Mouse (Mus musculus): Measurements from ENCODE around the gene Afdn. TPM values are rescaled to one million over a fixed set of nuclear protein-coding genes. Genes with fewer than 3 reads are reported as not detected.
"Not testable (repeated sequence)": the region's sequence is repeated elsewhere in the genome, so short reads cannot be mapped to it uniquely, and the experiment has no call there.

The Afdn gene
- total RNA-seq, 2 experiments from 2014 or later, result 101 to 105 TPM

DNA sequence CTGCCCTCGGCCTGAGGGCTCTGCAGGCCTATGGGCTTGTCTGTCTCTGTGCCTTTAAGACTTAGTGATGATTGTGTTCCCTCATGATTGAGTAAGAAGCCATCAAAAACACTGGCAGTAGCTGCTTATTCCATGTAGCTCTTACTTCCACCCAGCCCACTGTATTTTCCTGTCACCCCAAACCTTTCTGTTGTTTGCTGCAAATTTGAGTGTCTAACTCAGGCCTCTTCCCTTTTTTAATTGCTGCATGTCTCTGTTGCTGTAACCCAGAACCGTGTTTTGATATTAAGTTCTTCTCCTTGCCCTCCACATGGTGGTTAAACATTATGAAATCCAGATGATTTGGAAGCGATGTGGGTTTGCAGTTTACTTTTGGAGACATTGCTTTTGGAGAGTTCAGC is 106.6 kb downstream of the Afdn start:
- no peak for DNase-seq (ENCODE audit: low spot score in 2 of 2)

DNA sequence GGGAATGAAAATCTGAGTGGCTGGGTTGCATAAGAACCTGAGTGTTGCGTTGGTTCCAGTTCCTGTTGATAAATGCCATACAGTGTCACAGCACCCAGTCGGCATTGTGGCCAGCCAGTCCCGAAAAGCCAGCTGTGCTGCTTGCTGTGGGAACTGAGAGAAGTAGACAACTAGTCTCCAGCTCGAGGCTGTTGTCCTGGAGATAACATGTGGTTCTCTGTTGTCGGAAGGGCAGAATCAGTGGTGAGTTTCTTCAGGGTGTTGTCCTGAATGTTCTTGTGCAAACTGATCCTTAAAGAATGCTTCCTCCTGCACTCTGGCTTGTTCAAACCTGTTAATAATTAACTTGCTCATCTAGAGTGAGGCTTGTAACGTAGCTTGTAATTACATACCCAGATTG is 107.1 kb downstream of the Afdn start:
- no peak for DNase-seq (ENCODE audit: low spot score in 2 of 2)

DNA sequence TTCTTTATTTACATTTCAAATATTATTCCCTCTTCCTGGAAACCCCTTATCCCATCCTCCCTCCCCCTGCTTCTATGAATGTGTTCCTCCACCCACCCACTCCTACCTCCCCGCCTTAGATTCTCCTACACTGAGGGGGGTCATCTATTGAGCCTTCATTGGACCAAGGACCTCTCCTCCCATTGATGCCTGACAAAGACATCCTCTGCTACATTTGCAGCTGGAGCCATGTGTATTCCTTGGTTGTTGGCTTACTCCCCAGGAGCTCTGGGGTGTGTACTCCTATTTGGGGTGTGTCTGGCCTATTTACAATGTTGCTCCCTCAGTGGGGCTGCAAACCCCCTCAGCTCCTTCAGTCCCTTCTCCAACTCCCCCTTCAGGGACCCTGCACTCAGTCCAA is 109.9 kb downstream of the Afdn start:
- DNase-seq (ENCODE audit: low spot score in 2 of 2), result no peak

DNA sequence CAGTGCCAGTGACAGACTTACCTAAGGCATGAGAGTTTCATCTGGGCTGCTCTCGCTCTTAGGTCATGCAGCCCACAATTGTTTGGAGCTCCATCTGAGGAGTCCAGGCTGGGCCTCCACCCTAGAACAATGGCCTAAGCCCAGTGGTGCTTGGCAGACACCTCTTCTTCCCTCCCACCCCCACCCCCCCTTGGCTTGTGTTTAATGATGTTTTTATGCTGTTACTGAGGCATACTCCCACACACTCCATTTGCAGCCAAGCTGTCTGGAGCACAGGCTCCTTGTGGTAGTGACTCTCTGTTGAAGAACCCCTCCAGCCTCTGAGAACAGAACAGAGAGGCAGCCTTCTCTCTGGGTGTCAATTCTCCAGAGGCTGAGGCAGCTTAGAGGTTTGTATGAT is 113.9 kb downstream of the Afdn start:
- peak in 1 of 2 experiments; percentile 67 for DNase-seq (ENCODE audit: low spot score in 2 of 2)

DNA sequence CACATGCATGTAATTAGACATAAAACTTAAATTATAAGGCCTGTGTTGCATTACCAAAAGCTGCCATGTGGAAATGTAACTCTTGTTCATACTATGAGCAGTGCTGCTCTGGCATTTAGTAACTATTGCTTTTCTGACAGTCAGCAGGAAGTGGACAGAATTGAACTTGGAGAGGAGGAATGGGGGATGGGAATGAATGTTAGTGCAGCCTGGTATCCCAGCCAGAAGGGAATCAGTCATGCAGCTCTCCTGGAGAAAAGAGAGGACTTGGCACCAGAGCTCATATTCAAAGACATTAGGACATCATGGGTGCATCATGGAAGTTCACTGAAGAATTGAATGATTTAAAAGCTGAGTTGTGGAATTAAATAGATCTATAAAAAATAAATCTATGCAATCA is 117.1 kb downstream of the Afdn start:
- no peak for DNase-seq (ENCODE audit: low spot score in 2 of 2)

DNA sequence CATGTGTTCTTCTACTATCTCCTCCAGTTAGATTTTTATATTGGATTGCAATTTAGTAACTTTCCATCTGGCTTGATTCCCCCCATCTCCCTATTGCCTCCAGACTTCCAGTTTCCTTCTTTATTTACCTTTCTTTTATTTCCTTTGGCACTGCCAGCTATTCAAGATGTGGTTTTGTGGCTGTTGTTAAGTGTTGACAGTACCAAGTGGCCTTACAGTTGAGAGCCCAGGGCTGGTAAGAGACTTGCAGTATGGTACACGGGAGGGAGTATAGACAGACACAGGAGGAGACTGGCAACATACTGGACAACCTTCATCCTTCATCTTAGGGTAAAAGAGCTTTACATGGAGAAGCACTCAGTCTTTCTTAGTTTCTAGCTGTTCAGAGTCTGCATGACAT is 119.4 kb downstream of the Afdn start:
- no peak for DNase-seq (ENCODE audit: low spot score in 2 of 2)

DNA sequence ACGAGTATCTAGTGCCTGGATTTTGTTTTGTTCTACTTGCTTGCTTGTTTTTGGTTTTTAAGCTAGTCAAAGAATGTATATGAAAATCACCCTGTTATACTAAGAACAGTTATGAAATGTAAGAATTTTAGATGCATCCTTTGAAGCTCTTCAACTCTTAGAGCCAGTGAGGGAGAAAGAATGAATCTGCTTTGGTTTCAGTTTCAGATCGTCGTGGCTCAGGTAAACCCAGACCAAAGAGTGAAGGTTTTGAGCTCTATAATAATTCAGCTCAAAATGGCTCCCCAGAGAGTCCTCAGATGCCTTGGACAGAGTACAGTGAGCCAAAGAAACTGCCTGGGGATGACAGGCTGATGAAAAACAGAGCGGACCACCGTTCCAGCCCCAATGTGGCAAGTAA is 123.2 kb downstream of the Afdn start:
- no peak for DNase-seq (ENCODE audit: low spot score in 2 of 2)

DNA sequence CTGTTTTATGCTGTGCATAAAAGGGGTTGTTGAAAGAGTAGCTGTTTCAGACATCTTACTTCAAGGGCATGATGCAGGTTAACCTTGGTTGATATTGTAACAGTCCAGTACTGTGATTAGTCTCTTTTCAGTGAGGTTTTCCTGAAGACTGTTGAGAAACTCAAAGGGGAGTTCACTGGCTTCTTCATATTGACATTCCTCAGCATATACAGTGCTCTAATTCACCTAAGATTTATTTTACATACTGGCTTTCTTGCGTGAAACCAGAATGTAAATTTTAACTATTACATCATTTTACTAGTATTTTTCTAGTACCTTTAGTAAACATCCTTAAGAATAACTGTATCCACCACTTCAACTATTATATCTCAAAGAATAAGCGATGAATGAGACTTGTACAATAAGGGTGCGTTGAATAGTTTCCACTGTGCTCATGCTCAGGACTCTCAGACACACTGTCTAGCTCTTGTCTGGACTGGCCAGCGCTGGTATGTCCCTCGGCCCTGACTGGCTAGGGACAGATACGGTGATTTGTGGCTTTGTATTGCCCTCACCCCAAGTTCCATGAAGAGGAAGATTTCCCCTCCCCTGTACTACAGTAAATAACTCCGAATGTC is 129.6 kb downstream of the Afdn start:
- DNase-seq (ENCODE audit: low spot score in 2 of 2), result no peak

DNA sequence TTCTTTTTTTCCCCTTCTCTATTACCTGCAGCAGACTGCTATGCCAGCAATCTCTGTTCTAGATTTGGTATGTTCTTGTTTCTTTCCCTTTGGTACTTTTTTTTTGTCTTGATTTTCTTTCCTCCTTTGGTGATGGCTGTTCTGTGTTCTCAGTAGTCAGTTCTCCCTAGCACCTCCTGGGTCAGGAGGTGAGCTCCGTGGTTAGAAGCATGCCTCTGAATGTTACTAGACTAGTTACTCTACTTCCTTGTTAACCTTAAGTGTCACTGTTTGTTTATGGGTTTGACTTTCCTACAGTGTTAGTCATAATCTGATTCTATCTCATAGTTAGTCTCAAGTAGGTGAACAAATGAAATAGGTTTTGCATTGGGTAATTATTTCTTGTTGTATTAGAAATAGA is 130.6 kb downstream of the Afdn start:
- DNase-seq (ENCODE audit: low spot score in 2 of 2), result no peak

DNA sequence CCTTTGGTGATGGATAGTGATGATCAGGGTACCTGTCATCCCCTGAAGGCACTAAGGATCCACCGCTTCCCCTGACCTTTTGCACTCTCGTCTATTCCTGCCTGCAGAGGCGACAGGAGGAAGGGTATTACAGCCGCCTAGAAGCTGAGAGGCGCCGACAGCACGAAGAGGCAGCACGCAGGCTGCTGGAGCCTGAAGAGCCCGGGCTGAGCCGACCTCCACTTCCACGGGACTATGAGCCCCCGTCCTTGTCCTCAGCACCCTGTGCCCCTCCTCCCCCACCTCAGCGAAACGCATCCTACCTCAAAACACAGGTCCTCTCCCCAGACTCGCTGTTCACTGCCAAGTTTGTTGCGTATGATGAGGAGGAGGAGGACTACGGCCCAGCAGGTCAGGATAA is 138.5 kb downstream of the Afdn start:
- no peak for DNase-seq (ENCODE audit: low spot score in 2 of 2)

DNA sequence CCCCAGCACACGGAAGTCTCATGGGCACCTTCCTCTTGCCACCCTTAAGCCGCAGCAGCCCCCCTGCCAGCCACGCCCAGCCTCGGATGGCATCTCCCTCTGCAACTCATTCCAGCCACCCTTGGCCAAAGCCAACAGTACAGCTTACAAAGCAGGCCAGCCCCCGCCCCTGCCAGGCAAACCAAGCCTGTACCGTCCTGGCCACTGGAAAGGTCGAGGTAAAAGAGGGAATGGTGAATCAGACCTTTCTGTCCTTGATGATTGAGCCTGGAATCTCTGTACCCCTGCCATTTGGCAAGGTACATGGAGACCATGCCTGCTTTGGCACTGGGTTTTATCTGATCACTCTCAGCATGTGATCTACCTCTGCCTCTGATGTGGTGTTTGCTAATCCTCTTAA is 138.9 kb downstream of the Afdn start:
- DNase-seq (ENCODE audit: low spot score in 2 of 2), result no peak

DNA sequence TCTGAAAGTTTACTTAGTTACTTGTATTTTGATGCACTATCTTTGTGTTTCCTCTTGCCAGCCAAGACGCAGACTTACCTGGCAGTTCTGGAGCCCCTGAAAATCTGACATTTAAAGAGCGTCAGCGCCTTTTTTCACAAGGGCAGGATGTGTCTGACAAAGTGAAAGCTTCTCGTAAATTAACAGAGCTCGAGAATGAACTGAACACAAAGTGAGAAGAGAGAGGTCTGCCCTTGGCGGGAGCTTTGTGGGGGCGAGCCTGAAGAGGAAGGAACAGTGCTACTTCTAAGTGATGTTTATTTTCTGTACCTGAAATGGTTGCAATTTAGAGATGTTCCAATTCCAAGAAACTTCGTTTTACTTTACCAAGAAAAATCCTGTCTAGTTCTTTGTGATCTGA is 143.5 kb downstream of the Afdn start:
- DNase-seq (ENCODE audit: low spot score in 2 of 2), result no peak

DNA sequence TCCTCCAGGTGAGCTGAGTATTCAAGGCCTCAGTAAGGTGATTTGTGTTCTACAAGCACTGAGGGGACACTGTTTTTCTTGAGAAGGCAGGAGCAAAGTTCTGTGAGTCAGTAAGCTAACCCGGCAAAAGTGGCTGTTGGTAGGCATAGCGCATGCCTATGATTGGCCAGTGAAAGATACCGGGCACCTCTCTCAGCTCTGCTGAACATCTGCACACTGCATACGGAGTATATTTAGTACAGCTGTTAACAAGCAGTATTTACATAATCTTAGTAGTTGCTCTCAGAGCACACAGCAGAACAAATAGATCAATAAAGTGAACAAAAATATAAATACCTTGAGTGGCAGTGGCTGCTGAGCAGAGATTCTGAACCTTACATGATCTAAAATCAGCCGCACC is 146.7 kb downstream of the Afdn start:
- DNase-seq (ENCODE audit: low spot score in 2 of 2), result no peak

DNA sequence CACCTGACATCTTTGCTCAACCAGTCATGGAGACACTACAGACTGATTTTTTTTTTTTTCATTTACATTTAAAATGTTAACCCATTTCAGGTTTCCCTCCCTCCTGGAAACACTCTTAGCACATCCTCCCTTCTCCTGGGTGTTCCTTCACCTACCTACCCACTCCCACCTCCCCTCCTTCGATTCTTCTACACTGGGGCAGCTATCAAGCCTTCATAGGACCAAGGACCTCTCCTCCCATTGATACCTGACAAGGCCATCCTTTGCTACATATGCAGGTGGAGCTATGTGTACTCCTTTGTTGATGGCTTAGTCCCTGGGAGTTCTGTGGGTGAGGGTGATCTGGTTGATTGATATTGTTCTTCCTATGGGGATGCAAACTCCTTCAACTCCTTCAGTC is 147.3 kb downstream of the Afdn start:
- DNase-seq (ENCODE audit: low spot score in 2 of 2), result no peak

DNA sequence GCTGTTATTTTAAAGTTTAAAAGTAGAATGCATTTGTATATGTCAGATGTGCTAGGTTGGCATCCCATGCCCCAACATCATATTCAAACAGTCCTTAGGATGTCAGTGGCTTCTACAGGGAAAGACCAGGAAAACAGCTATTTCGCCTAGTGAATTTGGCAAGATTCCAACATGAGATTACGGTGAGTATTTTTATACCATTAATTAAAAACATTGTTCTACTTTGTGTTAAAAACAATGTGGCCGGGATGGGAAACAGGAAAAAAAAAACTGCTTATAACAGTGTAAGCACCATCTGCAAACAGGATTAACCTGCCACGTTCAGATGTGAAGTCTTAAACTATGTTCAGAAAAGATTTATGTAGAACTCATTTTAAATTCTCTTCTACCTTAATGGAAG is 153.6 kb downstream of the Afdn start:
- no peak for DNase-seq (ENCODE audit: low spot score in 2 of 2)

DNA sequence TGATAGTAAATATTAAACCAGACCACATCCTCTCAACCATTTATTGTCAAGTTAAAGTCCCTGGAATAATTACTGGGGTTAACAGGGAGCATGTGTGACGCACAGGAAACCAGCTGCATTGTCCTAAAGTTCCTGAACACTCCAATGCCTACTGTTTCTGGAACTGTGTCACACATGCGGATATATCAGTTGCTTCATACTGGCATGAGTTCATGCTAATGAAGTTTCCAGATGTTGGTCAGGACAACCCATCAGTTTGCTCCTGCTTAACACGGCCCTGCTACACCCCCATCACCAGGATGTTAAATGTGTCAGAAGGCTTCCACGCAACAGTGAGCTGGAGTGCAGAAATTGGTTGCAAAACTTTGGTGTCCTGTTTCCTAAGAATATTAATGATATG is 154.2 kb downstream of the Afdn start:
- DNase-seq (ENCODE audit: low spot score in 2 of 2), result no peak

DNA sequence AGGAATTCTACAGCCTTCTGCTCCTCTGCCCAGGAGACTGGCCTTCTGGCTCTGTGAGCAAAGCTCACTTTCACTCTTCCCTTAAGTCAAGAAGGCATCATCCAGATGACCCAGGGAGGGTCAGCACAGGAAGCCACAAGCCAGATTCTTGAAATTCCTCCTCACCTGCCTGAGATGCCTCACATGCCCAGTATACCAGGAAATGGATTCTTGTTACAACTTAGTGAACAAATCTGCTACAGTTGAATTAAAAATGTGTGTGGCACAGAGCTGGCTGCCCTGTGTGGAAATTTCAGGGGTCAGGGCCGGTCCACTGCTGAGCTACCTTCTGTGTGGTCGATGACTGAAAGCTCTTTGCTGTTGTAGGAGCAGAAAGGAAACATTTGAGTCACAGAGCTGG is 160.4 kb downstream of the Afdn start:
- no peak for DNase-seq (ENCODE audit: low spot score in 2 of 2)

DNA sequence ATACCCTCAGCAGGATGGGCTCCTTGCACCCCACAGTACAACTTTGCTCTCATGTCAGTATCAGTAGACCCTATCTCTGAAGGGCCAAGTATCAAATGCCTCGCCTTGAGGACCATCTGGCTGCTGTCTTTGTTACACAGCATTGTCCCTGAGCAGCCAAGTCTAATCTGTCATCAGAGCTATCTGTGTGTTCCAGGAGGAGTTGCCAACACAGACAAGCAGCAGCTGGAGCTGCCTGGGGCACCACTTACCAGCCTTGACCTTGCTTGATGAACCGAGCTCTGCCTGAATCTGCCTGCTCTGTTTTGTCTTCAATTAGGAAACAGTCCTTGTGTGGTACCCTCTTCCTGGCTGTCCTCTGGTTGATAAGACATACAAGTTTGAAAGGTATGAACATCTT is 163.1 kb downstream of the Afdn start:
- DNase-seq (ENCODE audit: low spot score in 2 of 2), result no peak

DNA sequence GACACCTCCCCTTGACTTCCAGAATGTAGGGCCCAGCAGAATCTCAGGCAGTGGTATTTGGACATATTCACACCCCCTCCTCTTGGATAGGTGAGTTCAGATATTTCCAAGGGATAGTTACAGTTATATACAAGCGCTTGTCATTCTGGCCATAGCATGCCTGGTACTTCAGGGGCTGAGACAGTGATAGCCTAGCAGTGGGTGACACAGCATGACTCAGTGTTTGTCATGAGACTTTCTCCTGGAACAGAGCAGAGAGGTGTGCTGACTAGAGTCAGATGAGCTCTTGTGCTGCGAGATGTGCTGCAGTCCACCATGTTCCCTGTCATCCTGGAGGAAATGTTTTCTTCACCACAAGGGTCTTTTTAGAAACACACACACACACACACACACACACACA is 164.2 kb downstream of the Afdn start:
- DNase-seq (ENCODE audit: low spot score in 2 of 2), result no peak

DNA sequence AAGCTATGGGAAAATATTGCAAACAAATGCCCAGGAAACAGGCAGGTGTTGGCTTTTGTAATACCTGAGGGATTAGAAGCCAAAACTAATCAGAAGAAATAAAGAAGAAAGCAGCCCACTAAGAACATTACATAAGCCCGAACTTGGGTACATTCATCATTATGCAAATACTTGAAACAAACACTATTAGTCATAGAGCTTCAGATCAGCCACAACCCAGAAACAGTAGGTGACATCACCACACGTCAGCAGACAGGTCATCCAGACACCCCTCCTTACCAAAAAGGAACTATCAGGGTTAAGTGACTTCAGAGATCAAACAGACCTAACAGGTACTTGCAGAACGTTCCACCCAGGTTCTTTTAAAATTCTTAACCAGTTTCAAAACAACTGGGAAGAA is 165.6 kb downstream of the Afdn start:
- DNase-seq (ENCODE audit: low spot score in 2 of 2), result no peak

DNA sequence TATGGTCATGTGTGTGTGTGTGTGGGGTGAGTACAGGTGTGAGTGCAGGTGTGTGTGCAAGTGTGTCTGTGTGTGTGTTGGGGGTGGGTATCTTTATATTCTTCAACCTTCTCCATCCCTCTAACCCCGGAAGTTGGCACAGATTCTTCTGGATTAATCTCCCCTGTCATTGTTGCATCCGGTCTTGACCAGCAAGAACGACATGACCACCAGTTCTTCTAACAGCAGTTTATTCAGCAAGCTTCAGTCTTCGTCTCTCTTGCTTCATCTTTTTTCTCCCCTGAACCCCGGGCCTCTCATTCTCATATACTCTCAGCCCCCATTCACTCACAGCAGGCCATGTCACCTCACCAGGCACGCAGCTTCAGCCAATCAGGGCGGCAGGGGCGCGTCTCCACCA is 170.1 kb downstream of the Afdn start:
- DNase-seq (ENCODE audit: low spot score in 2 of 2), result no peak

DNA sequence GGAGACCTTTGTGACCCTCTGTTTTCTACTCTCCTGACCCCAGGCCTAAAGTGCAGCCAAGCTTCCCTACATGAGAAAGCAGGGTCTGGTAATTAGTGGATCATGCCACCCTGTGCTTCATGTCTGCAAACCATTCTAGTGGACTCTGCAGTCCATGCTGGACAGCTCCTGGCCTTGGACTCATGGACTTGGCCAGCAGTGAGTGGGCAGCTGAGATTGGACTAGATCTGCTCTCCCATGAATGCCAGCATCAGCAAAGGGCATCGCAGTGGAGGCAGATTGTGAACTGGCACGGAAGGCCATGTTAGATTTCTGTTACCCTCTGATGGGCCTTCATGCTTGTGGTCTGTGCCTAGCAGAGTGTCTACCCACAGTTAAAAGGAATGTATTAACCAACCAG is 175.0 kb downstream of the Afdn start:
- DNase-seq (ENCODE audit: low spot score in 2 of 2), result not testable (repeated sequence)

DNA sequence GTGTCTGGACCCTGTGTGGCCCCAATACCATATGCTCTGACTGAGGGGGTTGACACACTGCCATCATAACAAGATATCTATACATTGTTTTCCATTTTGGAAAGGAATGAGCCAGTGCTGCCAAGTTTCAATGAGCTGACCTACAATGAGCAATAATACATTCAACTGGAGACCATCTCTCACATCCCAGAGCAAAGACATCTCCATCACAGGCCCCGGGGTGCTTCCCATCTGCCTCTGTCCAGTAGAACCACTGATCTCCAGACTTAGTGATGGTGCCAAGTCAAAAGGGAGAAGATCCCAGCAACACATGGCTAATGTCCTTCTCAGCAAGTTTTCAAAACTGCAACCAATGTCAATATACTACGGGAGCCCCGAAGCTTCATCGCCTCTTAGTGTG is 177.4 kb downstream of the Afdn start:
- no peak for DNase-seq (ENCODE audit: low spot score in 2 of 2)

DNA sequence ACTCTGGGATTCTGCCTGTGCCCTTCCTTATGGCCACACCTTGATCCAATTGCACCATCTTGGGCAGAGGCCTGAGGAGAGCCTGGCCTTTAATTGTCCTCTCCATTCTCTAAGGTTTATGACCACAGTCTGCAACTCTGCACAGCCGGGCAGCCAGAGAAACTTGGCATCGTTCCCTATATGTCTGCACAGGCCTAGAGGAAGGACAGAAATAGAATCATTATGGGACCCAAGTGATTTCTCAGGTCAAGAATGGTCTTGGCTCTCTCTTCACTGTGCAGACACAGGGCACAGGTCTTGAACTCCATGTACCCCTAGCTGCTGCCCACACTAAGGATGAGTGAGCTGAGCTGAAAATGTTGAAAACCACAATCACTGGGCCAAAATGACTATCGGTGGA is 178.3 kb downstream of the Afdn start:
- no peak for DNase-seq (ENCODE audit: low spot score in 2 of 2)

Data from layer of hippocampus, adult 18-20 months (tissue).